Mouse (Mus musculus) gastrocnemius, postnatal 14 days (tissue): ENCODE measurements around the gene Saysd1. TPM values are rescaled to one million over a fixed set of nuclear protein-coding genes. Genes with fewer than 3 reads are reported as not detected.
"Not testable (repeated sequence)": the region's sequence is repeated elsewhere in the genome, so short reads cannot be mapped to it uniquely, and the experiment has no call there.

ENCODE experiments used
- DNase-seq: peaks from one replicate; pipeline ENCODE4 v3.0.0; 2021; ENCODE audit warnings: mixed read lengths
- intact Hi-C: fragments of 180-260 bp; cut with DNase I; formaldehyde crosslinking; loops from one replicate; pipeline ENCODE4 v1.15.1; 2025; ENCODE audit warnings: low total_unique reads
- total RNA-seq, 2 experiments: library from RNA; stranded (reverse); gene quantifications; 2 replicates each; pipeline ENCODE4 v1.2.3; 2021

Saysd1 gene
- total RNA-seq, 2 experiments from 2014 or later, result 1.7 to 1.8 TPM

DNA sequence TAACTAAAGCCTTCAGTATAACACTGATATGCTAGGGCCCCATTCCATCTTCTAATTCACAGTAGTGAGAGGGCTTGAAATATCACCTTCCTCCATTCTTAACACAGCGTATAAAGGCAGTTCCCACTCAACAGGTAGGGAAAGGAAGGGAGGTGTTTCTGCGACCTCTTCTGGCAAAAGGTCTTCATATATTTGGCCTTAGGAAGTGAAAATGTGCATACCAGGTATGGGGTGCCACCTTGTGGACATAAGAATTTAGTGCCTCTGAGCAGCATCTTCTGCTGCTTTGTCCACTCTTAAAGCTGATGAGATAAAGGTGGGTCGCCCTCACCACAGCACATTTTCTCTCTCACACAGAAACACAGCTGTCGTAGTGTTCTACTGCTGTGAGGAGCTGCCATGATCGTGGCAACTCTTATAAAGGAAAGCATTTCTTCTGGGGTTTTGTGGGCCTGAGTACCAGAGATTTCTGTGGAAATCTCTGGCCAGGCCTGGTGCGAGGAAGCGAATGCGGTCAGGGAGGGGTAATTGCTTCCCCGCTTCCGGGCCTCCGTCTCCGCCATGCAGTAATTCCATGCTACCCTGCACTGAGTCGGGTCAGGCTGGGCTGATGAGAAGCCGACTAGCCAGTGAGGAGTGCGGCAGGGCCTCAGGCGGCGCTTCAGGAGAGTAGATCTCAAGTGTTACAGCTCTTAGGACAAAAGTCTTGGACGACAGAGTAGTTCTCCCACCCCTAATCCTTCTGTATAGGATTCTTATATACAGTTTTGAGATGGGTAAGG is 70.8 kb downstream of the Saysd1 start:
- peak; percentile 45 for DNase-seq
- intact Hi-C loops, result loop anchor here (2.0 to 5.0 kb wide), 2 partner anchors 225 to 360 kb away; no protein-coding TSS in a partner anchor

- intact Hi-C loops, result loop anchor here (5.0 kb wide), 1 partner anchor 357 kb away; no protein-coding TSS in a partner anchor
- DNase-seq, result no peak
Observed at GRCm38 (mm10) chr14:20064771-20065170, 73.6 kb downstream of the Saysd1 start.

- no peak for DNase-seq
- intact Hi-C loops, result no loop called here
Observed at GRCm38 (mm10) chr14:20048481-20048835, 89.9 kb downstream of the Saysd1 start.

DNA sequence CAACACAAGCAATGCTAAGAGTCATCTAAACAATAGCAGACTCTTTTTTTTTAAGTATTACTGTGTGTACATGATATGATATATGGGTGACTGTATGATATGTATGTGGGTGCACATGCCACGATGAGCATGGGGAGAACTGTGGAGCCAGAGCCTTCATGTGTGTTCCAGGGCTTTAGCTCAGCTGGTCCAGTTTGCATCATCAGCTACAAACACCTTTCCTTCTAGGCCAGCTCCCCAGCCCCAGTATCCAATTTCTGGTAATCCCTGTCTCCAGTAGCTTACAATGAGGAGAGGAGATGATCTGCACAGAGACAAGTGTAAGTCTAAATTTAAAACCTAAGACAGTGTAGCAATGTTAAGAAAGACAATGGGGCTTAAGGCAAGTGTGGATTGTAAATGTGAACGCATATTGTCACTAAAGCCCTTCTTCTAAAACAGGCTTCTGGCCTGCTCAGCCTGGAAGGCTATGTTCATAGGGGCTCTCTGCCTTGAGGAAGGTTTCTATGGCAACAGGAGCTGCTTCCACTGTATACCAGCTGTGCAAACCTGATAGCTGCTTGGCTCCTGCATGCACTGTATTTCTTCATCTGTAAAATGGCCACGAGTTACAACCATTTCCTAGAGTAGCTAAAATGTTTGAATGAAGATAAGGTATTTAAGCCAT is 90.4 kb downstream of the Saysd1 start:
- intact Hi-C loops, result no loop called here
- DNase-seq, result no peak

- intact Hi-C loops, result no loop called here
- DNase-seq, result no peak
Observed at GRCm38 (mm10) chr14:20047291-20047690, 91.0 kb downstream of the Saysd1 start.

- intact Hi-C loops, result no loop called here
- DNase-seq, result no peak
Observed at GRCm38 (mm10) chr14:20044036-20044435, 94.3 kb downstream of the Saysd1 start.

DNA sequence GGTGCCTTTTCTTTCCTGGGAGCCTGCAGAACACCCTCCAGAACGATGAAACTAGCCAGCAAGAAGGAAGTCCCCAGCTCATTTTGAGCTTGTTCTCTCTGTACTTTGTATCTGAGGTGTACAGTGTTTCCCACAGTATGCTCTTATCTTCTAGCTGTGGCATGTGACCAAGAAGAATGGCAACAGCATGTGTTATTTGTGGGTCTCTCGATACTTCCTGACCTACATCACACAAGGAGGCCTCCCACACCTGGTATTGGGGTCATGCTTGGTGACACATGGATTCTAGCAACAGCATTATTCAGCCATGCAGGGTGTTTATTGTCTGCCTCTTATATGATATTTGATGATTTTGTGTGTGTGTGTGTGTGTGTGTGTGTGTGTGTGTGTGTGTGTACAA is 96.5 kb downstream of the Saysd1 start:
- DNase-seq, result no peak
- intact Hi-C loops, result no loop called here

GRCm38 (mm10) chr14:20040976-20041375 is 97.4 kb downstream of the Saysd1 start:
- intact Hi-C loops, result no loop called here

DNA sequence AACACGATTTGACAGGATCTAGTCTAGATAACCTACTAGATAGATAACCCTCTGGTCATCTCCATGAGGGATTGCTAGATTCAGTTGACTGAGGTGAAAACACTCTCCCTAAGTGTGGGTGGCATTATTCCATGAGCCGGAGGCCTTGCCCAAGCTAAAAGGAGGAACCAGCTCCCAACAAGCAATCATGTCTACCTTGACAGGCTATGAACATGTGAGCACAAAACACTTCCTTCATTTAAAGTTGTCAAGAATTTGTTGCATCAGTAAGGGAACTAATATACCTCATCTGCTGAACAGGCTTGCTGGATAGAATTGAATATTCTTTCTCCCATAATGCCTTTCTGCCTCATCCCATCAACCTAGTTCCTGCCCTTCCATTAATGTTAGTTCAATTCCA is 98.5 kb downstream of the Saysd1 start:
- no peak for DNase-seq
- intact Hi-C loops, result no loop called here

More at GRCm38 (mm10) chr14:20040976-20041375, 97.4 kb downstream of the Saysd1 start:
- DNase-seq, result no peak

- intact Hi-C loops, result no loop called here
- no peak for DNase-seq
Observed at GRCm38 (mm10) chr14:20032738-20033116, 105.6 kb downstream of the Saysd1 start.

- intact Hi-C loops, result no loop called here
- no peak for DNase-seq
Observed at GRCm38 (mm10) chr14:20032016-20032737, 106.2 kb downstream of the Saysd1 start.

DNA sequence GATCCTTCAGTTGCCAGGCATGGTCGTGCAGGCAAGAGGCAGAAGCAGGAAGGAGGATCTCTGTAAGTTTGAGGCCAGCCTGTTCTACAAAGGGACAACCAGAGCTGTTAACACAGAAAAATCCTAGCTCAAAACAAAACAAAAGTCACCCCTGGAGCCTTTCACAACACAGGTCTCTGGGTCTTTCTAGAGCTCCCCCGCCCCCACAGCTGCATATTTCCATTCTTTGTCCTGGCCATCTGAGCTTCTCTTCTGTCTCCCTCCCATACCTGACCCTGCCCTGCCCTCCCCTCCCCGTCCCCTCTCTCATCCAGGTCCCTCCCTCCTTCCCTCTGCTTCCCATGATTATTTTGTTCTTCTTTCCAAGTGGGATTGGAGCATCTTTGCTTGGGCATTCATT is 108.7 kb downstream of the Saysd1 start:
- intact Hi-C loops, result no loop called here
- DNase-seq, result no peak

- intact Hi-C loops, DNase-seq: not testable (repeated sequence)
Observed at GRCm38 (mm10) chr14:20027475-20027874, 110.9 kb downstream of the Saysd1 start.

Other genes starting within 250 kb of the Saysd1 start
- gene Gng2, start 160.9 kb downstream of the Saysd1 start, total RNA-seq, result 10 to 100 TPM in 1 of 2 experiments, 1 to 10 TPM in 1; 9.7 to 14.2 TPM
- gene Kcnk5, start 43.3 kb upstream of the Saysd1 start, total RNA-seq, result 1 to 10 TPM in 1 of 2 experiments, under 1 TPM in 1; 0.53 to 1.1 TPM
- gene Kcnk16, start 130.7 kb upstream of the Saysd1 start, total RNA-seq, result not detected
- 10 to 100 TPM; 20.5 to 27.9 TPM for gene Nudt13, start 156.2 kb upstream of the Saysd1 start, total RNA-seq
- gene Ecd, start 209.6 kb upstream of the Saysd1 start, total RNA-seq, result 10 to 100 TPM; 27.1 to 30.5 TPM
- 10 to 100 TPM; 14.7 to 17.2 TPM for gene Fam149b, start 209.6 kb upstream of the Saysd1 start, total RNA-seq